Mouse (Mus musculus) kidney, adult 9 months (tissue): ENCODE results near the gene Psmg1.
"Not testable (repeated sequence)": the region's sequence is repeated elsewhere in the genome, so short reads cannot be mapped to it uniquely, and the experiment has no call there.

Source experiments
- DNase-seq: peaks from one replicate; pipeline ENCODE4 v3.0.0; 2022

Gene Psmg1

GRCm38 (mm10) chr16:95990462-95991121 lies at the start of gene Psmg1:
Psmg1 (minus strand) TSS chr16:95990960.
- peak; percentile 97 for DNase-seq

GRCm38 (mm10) chr16:96039538-96039937 lies 48.8 kb upstream of the Psmg1 start:
- DNase-seq: no peak

GRCm38 (mm10) chr16:96034473-96034872 lies 43.7 kb upstream of the Psmg1 start:
- no peak for DNase-seq

- DNase-seq: no peak
These were observed 41.7 kb upstream of the Psmg1 start for GRCm38 (mm10) chr16:96032368-96033043.

- DNase-seq: peak; percentile 16
These were observed 39.8 kb upstream of the Psmg1 start for GRCm38 (mm10) chr16:96030476-96031102.

GRCm38 (mm10) chr16:96026256-96026655 lies 35.5 kb upstream of the Psmg1 start:
- no peak for DNase-seq

GRCm38 (mm10) chr16:96025244-96025643 lies 34.5 kb upstream of the Psmg1 start:
- DNase-seq: no peak

- DNase-seq: no peak
These were observed 30.3 kb upstream of the Psmg1 start for GRCm38 (mm10) chr16:96021045-96021444.

- not testable (repeated sequence) for DNase-seq
These were observed 18.4 kb upstream of the Psmg1 start for GRCm38 (mm10) chr16:96009124-96009523.

GRCm38 (mm10) chr16:96004278-96004677 lies 13.5 kb upstream of the Psmg1 start:
- not testable (repeated sequence) for DNase-seq

GRCm38 (mm10) chr16:95999291-95999690 lies 8.5 kb upstream of the Psmg1 start:
- DNase-seq: no peak

- no peak for DNase-seq
These were observed 5.4 kb upstream of the Psmg1 start for GRCm38 (mm10) chr16:95996156-95996555.

GRCm38 (mm10) chr16:95994576-95994975 lies 3.8 kb upstream of the Psmg1 start:
- not testable (repeated sequence) for DNase-seq

GRCm38 (mm10) chr16:95992596-95992995 lies 1.8 kb upstream of the Psmg1 start:
- no peak for DNase-seq

GRCm38 (mm10) chr16:95991122-95991900 lies 551 bp upstream of the Psmg1 start:
- peak; percentile 28 for DNase-seq

GRCm38 (mm10) chr16:95984911-95985310 lies 5.8 kb downstream of the Psmg1 start:
- DNase-seq: no peak

- no peak for DNase-seq
These were observed 7.2 kb downstream of the Psmg1 start for GRCm38 (mm10) chr16:95983601-95984000.

- DNase-seq: no peak
These were observed 19.9 kb downstream of the Psmg1 start for GRCm38 (mm10) chr16:95970841-95971240.

- DNase-seq: no peak
These were observed 23.3 kb downstream of the Psmg1 start for GRCm38 (mm10) chr16:95967455-95967854.

- DNase-seq: peak; percentile 49
These were observed 26.2 kb downstream of the Psmg1 start for GRCm38 (mm10) chr16:95964427-95965023.

GRCm38 (mm10) chr16:95961484-95961883 lies 29.3 kb downstream of the Psmg1 start:
- not testable (repeated sequence) for DNase-seq

- not testable (repeated sequence) for DNase-seq
These were observed 30.1 kb downstream of the Psmg1 start for GRCm38 (mm10) chr16:95960689-95961088.

GRCm38 (mm10) chr16:95958080-95958479 lies 32.7 kb downstream of the Psmg1 start:
- DNase-seq: peak; percentile 19
